Mouse (Mus musculus): Measurements from ENCODE around the gene Ppp3ca.
"Not testable (repeated sequence)": the region's sequence is repeated elsewhere in the genome, so short reads cannot be mapped to it uniquely, and the experiment has no call there.

Gene Ppp3ca

DNA sequence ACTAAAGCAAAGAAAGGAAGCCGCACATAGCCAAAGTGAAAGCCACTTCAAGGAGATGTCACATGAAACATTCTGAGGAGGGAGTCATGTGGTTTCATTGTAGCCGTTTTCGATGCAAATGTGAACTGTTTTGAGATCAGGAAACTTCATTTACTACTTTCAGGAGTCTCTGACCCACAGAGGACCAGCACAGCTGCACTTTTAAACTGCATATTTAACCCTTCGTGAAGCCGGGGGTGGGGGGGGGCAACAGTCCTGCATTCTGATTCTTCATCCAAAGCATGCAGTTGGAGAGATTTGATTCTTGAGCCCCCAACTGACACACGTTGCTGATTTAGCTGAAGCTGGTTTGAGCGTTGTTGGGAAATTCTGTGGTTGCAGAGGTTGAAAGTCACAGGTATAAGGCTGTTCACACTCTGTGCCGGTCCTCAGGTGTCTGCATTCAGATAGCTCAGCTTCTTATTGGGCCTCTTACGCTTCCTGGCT lies 18.2 kb downstream of the Ppp3ca start:
- no peak for DNase-seq

DNA sequence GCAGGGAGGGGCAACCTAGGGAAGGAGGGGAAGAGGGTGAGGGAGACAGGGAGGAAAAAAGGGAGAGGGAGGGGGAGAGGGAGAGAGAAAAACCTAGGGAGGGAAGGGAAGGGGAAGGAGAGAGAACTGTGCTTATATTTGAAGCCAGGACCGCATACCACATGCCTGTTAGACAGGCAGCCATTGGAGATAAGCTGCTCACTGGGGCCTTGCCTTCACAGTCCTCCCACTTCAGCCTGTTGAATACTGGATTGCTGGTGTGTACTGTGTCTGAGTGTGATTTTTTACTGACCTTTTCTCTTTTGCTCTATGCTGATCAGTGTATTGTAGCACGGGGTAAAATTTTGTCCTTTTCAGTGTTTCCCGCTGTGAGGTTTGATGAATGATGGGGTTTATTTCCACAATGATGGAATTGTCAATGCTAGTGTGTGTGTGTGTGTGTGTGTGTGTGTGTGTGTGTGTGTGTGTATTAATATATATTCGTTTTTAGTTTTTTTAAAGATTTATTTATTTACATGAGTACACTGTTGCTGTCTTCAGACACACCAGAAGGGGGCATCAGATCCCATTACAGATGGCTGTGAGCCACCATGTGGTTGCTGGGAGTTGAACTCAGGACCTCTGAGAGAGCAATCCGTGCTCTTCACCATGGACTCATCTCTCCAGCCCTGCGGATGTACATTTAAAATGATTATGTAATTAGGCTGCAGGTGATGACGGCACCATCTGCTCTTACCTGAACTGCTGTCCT lies 20.0 kb downstream of the Ppp3ca start:
- no peak for DNase-seq

DNA sequence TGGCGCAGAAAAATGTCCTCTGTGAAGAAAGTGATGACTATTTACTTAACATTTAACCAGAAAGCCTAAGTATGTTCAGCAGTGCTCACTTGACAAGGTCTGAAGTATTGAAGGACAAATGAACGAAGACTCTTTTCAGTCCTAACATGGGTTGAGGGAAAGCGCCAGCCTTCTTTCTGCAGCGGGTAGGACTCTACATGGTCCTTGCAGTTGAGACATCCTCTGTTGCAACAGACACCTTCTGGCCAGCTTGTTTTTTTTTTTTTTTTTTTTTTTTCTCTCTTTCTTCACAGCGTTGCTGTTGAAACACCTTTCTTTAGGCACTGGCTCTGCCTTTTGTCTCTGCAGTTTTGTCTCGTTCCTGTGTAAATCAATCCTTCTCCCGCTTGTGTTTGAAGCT lies 22.1 kb downstream of the Ppp3ca start:
- no peak for DNase-seq

DNA sequence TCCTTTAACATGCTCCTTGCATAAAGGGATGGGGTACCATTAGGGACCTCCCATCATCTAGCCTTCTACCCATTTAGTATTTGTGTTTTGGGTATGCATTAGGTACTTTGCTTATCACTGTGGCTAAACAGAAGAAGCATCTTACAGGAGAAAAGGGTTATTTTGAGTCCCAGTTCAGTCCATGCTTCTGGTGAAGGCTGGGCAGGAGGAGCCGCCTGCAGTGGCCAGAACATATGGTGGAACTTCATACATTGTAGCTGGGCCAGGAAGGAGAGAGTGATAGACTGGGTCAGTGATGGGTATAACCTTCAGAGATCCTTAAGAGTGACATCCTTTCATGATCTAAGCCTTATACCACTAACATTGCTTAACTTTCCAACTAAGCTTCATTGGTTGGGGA lies 23.6 kb downstream of the Ppp3ca start:
- no peak for DNase-seq

DNA sequence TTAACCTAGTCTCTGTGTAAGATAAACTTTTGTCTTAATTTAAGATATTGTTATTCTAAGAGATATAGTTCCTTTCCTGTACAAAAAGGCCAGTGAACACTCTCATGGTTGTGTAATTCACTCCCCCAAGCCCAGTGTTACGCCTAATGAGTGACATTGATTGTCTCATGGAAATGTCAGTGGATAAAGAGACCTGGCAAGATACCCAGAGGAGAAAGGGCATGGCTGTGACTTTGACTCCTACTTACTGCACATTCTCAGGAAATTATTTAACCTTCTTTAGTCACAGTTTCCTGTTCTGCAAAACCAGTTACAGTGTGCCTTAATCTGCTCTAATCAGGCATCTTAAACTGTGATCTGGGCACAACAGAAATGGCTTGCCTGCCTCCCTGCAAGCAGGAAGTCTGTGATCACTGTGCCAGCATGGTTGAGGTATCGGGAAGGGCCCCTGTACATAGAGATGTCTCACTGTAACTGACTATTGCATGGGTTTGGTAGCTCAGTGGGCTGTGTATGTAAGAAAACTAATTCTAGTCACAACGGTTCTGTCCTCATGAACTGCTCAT lies 27.8 kb downstream of the Ppp3ca start:
- no peak for DNase-seq

DNA sequence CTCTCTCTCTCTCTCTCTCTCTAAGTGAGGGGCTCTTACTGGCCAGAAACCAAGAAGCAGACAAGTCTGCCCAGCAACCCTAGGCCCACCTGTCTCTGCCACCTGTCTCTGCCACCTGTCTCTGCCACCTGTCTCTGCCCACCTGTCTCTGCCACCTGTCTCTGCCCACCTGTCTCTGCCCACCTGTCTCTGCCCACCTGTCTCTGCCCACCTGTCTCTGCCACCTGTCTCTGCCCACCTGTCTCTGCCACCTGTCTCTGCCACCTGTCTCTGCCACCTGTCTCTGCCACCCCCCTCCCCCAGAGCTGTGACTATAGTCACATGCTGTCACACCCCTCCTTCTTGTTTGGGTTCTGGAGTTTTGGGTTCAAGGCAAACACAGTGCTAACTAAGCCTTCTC lies 29.8 kb downstream of the Ppp3ca start:
- not testable (repeated sequence) for DNase-seq

DNA sequence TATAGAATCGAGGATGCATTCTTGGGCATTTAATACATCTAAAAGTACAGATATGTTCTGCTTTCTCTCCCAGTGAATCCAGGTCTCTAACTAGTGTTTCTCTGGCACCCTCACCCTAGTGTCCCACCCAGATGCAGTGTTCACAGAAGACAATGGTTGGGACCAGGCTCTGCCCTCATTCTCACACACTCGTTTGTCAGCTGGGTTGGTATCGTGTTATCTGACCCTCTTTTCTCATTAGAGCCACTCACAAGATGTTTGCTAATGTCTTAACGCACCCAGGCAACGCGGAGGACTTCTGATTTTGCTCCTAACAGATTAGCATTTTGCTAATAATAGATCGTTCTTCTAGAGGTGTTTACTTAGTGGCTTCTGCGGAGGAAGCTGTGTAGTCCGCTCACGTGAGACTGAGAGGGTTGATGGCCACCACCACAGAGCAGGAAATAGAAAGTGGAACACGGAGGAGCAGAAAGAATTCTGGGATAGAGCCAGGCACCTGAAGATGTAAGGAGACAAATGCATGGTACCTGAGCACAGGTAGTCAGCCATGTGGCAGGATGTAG lies 30.6 kb downstream of the Ppp3ca start:
- DNase-seq: no peak

DNA sequence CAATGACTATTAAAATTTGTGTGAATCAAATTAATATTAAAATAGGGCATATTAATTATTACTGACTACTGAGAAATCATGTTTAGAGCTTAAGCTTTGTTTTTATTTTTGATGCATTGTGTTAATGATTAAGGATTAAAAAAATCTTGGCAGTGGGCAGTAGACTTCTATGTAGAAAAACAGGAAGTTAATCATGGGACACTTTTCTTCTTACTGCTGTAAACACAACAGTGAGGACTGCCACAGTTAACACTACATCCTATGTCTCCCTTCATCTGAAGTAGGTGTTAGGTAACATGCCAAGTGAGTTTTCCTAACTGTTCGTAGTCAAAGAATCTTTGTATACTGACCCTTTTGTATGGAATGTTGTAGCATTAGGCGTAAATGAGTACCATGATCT lies 32.9 kb downstream of the Ppp3ca start:
- DNase-seq: no peak

DNA sequence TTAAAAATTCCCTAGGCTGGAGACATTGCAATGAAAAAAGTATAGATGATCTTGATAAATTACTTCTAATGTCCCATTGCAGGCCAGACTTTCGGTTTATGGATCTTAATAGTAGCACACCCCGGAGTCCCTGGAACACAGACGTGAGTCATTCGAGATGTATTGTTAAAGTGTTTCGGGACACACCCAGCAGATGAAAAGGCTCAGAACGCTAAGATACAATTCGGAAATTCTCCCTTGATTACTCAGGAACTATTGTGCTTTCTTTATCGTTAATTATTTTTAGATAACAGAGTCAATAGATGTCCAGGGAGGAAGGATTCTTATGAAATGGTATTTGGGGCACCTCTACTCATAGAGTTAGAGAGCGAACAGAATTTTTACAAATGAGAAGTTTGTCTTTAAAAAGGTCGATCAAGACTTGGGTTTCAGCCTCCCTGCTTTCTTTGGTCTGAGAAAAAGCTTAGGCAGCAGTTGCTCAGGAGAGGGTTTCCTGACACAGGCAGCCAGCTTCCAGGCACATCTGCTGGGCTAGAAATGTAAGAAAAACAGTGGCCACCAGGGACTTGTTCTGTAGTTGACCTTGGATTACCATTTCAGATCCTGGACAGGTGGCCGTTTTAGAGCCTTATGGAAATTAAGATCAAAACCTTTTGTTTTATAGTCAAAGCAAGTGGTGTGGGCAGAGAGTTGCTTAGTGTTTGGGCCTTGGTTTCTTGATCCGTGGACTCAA lies 34.8 kb downstream of the Ppp3ca start:
- no peak for DNase-seq

DNA sequence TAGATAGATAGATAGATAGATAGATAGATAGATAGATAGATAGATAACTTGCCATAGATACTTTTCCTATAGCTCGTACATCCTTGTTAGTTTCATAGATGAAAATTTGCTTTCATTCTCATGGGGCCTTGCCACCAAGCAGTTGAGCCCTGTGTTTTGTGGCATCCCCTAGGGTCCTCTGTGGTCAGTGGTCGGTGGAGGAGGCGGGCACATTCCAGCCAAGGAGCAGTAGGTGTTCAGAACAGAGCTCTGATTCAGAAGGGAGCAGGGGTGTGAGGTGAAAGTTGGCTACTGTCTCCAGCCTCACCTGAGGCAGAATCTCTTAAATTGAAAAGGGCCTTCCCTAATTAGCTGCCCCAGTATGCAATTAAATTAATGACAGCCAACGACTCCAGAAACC lies 36.1 kb downstream of the Ppp3ca start:
- DNase-seq: no peak

DNA sequence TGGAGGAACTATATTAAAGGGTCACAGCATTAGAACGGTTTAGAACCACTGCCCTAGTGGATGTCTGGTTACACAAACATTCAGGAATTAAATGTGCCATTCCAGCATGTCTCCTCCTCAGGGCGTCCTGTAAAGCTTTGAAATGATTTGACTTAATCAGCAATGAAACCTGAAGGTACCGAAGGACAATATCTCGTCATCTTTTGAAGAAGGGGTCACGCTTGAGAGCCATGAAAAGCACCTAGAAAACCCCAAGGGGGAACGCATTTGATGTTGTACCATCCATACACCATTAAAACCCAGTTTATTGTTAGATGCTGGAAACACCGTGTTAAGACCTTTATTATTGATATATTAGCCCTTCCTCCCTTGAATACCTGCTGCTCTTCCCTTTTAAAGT lies 36.8 kb downstream of the Ppp3ca start:
- DNase-seq: no peak

DNA sequence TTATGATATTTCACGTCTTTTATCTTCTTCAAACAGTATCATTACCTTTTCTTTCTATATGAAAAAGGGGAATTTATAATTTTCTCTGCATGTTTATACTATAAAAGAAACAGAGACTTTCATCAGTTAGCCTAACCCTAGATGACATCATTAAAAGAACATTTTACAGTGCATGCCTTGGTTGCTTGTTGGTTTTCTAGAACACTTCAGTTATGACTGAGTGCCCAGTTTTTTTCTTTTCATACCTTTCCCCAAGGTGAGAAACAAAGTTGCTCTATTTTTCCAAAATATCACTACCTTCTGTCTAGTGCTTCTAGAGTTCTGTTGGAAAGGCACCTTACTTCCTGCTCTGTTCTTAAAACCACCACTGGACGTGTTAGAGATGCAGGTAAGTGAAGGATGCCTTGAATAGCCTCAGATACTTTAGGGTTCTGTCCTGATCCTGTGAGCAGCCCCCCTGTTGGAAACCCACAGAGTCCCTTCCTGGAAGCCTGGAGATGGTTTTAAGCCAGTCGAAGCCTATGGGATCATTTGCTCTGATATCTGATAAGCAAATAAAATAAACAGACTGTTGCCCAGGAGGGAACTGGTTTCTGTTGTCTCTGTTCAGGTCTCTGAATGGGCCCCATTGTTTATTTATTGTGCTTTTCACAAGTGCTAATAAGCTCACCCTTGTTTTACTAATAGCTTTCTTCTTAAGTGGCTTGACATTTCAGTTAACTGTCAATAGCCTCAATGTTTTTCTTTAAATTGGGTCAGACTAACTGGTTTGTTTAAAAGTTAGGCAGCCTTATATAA lies 37.5 kb downstream of the Ppp3ca start:
- DNase-seq: no peak

DNA sequence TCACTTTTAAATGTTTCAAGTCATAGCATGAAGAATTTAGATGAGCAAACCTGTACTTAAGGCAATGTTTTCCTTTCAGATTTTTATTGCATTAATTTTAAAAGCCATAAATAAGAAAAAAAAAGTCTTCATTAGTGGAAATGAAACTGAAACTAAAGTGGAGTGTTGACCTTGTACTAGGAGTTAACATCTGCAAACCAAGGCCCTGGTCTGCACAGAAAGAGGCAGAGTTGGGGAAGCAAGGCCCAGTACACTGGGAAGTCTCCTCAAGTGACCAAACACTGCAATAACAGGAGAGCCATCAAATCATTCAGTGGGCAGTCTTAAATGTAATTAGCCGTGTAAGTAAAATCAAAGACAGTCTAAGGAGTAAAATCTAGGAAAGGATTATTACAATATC lies 38.3 kb downstream of the Ppp3ca start:
- DNase-seq: no peak

DNA sequence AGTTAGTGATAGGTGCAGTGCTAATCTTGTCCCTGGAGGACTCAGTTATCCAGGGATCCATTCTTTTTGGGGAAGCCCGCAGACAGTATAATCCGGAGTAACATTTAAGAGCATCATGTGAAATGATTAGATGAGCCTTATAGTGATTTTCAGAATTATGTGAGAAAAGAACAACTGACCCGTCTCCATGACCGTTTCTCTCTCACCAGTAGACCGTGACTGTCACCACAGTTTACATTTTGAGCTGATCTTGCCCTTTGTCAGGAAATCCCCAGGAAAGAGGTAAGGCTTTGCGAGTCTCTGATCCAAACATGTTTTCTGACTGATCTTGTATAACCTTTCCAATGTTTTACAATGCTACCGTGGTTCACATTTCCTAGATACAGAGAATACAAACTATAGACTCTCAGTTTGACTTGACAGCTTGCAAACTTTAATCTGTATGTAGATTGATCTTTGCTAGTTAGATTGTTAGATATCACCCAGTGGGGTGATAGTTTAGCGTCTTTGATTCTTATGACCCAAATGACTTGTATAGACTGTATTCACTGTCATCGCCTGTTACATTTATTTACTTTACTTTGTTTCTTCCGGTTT lies 40.5 kb downstream of the Ppp3ca start:
- DNase-seq: no peak

DNA sequence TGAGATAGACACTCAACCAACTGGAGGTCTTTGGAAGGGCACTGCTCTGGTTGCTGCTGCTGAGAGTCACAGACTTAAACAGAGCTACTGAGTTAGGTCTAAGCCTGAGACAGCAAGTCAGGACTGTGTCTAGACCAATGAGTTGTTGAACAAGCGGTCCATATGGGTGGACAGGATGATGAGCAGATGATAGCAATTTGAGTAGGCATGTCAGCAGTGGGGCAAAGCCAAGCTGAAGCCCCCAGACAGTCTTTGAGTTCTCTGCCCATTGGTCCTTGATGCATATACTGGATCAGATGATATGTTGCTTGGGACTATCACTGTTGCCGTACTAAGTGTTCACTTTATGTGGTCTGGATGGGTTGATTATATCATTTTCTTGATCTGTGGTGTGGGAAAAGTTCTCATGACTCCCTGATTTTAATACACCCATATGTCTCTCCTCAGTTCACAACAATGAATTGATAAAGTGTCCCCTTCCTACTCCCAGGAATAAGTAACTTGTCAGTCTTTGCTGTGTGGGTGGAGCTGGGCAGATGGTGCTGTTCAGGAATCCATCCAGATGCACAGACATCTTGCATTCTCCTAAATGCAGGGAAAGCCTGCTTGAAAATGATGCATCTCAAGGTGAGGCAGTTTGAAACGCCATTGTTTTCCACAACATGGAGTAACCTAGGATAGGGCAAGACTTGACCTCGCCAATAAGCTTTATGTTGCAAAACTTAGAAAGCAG lies 44.5 kb downstream of the Ppp3ca start:
- peak; percentile 60 for DNase-seq

DNA sequence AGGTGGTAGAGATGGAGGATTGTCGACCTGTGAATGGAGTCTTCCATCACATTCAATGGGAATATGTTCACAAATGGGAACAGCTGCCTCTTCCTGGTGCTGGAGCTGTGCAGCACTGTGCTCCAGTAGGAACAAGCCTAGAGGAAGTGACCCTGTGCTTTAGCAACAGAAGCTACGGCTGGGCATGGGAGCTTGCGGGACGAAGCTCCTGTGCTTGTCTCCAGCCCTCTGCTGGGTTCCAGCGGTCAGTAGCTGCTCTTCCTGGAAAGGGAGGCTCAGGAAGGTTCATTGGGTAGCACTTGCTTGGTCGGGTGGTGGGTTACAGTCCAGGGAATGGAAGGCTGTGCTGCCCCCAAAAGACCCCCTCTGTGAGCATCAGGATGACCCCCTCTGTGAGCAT lies 46.3 kb downstream of the Ppp3ca start:
- no peak for DNase-seq

DNA sequence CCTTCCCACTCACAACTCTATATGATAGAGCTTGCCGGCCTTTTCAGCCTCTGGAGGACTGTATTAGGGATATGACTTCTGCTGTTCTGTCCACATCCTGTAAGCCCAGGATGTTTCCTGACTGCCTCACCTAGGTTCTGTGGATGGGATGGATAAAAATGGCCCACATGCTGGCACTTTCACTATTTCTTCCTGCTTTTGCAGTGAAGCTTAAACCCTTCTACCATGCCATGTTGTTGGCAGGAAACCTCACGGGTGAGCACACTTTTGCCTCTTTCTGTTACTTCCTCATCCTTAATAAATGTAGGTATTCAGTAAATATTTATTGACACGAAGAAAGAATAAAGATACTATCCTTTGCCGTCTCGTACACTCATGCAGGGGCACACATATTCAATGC lies 48.5 kb downstream of the Ppp3ca start:
- no peak for DNase-seq

DNA sequence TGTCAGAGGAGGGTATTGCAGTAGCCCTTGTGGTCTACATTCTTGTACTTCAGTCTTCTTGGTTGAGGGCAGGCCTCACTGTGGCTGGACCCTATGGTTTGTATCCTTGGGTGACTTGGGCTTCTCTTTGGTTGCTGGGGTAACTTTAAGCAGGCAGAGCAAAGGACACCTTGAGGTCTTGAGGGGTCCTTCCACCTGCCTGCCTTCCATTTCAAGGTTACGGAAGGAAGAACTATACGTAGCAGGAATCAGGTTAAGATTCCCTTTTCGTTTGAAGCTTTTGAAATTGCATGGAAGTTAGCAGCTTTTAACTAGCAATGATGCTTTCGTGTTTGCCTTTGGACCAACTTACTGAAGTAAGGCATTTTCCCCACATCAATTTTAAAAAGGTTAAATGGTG lies 51.3 kb downstream of the Ppp3ca start:
- DNase-seq: no peak

DNA sequence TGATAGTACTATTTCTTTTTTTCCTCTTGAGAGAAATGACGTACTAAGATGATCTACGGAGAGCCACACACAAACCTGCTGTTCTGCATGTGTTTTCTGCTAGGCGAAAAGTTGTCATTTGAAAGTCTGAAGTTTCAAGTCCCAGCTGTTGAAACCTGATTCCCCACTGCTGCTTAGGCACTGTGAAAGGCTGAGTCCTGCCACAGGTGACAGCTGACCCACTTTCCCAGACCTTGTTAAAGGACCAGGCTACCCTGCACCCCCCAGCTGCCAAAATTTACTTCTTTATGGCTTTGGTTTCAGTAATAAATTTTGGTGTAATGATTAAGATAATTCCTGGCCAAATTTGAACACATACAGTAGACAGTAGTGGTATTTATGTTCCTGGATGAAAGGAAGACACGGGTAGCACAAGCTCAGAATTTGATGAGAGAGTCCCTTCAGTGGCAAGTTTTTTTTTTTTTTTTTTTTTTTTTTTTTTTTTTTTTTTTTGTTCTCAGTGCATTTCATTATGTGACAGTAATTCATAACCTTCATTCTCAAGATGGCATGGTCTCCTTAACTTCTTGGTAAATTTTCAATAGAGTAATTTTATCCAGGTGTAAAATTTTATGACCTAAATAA lies 52.0 kb downstream of the Ppp3ca start:
- DNase-seq: no peak

DNA sequence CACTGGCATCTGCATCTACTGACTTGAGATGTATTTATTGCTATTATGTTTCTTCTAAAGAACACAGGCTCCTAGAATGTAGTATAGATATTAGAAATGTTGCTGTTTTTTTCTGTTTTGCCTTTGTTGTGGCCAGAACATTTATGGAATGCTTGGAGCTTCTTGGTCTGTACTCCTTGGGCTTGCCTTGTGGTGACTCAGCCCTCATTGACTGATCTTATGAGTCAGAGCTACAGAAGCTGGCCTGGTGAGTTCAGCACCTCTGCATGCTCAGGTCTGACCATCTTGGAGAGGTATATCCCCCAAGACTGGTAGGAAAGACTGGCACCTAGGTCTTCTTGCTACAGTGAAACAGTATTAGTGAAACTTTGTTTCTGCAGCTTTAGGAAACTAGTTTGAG lies 52.6 kb downstream of the Ppp3ca start:
- no peak for DNase-seq

Data from layer of hippocampus, adult 9-11 months (tissue).